Mouse (Mus musculus): ENCODE measurements at regions not wholly inside any gene's neighbourhood (a gene's known extent, or its start where the extent isn't known, plus 50 kb on each side); places are given as distances from the start of the nearest gene placed in this dataset.

GRCm38 (mm10) chr10:98589726-98590125 is 324.5 kb upstream of the Atp2b1 start:
- TF ChIP-seq CTCF (IDR thresholded peaks at IDR 0.05; ENCODE audit: control insufficient read depth, insufficient read depth, insufficient read length) (no peak), MYOD1 (IDR thresholded peaks at IDR 0.05; ENCODE audit: control insufficient read depth, insufficient read length, low read depth) (no peak), USF1 (IDR thresholded peaks at IDR 0.05; ENCODE audit: low read depth) (no peak), MAX (IDR thresholded peaks at IDR 0.05) (no peak), CEBPB (IDR thresholded peaks at IDR 0.05; ENCODE audit: low read depth) (no peak), MYOG (IDR thresholded peaks at IDR 0.05; ENCODE audit: control insufficient read depth, extremely low read depth, insufficient read length) (no peak), FOSL1 (IDR thresholded peaks at IDR 0.05; ENCODE audit: insufficient read depth, low read length, poor library complexity, severe bottlenecking) (no peak)

Measured in C2C12 (cell line).